Mouse (Mus musculus): ENCODE measurements at regions not wholly inside any gene's neighbourhood (a gene's known extent, or its start where the extent isn't known, plus 50 kb on each side); places are given as distances from the start of the nearest gene placed in this dataset.

- no peak for DNase-seq (ENCODE audit: low read depth, low spot score)
Measured at GRCm38 (mm10) chr2:117965758-117966157, 145.9 kb upstream of the Thbs1 start.

- no peak for DNase-seq (ENCODE audit: low read depth, low spot score)
Measured at GRCm38 (mm10) chr2:117968731-117969130, 142.9 kb upstream of the Thbs1 start.

- no peak for DNase-seq (ENCODE audit: low read depth, low spot score)
Measured at GRCm38 (mm10) chr2:117970631-117971030, 141.0 kb upstream of the Thbs1 start.

- DNase-seq (ENCODE audit: low read depth, low spot score), result no peak
Measured at GRCm38 (mm10) chr2:117977033-117977432, 134.6 kb upstream of the Thbs1 start.

GRCm38 (mm10) chr2:117980856-117981255, 130.8 kb upstream of the Thbs1 start:
- DNase-seq (ENCODE audit: low read depth, low spot score), result no peak

GRCm38 (mm10) chr2:117984569-117984968, 127.1 kb upstream of the Thbs1 start:
- no peak for DNase-seq (ENCODE audit: low read depth, low spot score)

- no peak for DNase-seq (ENCODE audit: low read depth, low spot score)
Measured at GRCm38 (mm10) chr2:117987426-117988215, 124.1 kb upstream of the Thbs1 start.

- DNase-seq (ENCODE audit: low read depth, low spot score), result no peak
Measured at GRCm38 (mm10) chr2:117988396-117989173, 123.1 kb upstream of the Thbs1 start.

- DNase-seq (ENCODE audit: low read depth, low spot score), result no peak
Measured at GRCm38 (mm10) chr2:117989215-117989614, 122.5 kb upstream of the Thbs1 start.

- peak; percentile 6 for DNase-seq (ENCODE audit: low read depth, low spot score)
Measured at GRCm38 (mm10) chr2:117996130-117997083, 115.3 kb upstream of the Thbs1 start.

- DNase-seq (ENCODE audit: low read depth, low spot score), result no peak
Measured at GRCm38 (mm10) chr2:117999641-118000040, 112.0 kb upstream of the Thbs1 start.

- DNase-seq (ENCODE audit: low read depth, low spot score), result no peak
Measured at GRCm38 (mm10) chr2:118004191-118004590, 107.5 kb upstream of the Thbs1 start.

GRCm38 (mm10) chr2:118007539-118008427, 103.9 kb upstream of the Thbs1 start:
- DNase-seq (ENCODE audit: low read depth, low spot score), result no peak

- DNase-seq (ENCODE audit: low read depth, low spot score), result no peak
Measured at GRCm38 (mm10) chr2:118011679-118012078, 100.0 kb upstream of the Thbs1 start.

- no peak for DNase-seq (ENCODE audit: low read depth, low spot score)
Measured at GRCm38 (mm10) chr2:118012211-118012610, 99.5 kb upstream of the Thbs1 start.

- DNase-seq (ENCODE audit: low read depth, low spot score), result no peak
Measured at GRCm38 (mm10) chr2:118013156-118013555, 98.5 kb upstream of the Thbs1 start.

- no peak for DNase-seq (ENCODE audit: low read depth, low spot score)
Measured at GRCm38 (mm10) chr2:118015182-118015581, 96.5 kb upstream of the Thbs1 start.

GRCm38 (mm10) chr2:118025829-118026735, 85.6 kb upstream of the Thbs1 start:
- peak; percentile 2 for DNase-seq (ENCODE audit: low read depth, low spot score)

GRCm38 (mm10) chr2:118028881-118029280, 82.8 kb upstream of the Thbs1 start:
- no peak for DNase-seq (ENCODE audit: low read depth, low spot score)
